Mouse (Mus musculus): Measurements from ENCODE around the gene Nkx3-2.

Gene Nkx3-2

DNA sequence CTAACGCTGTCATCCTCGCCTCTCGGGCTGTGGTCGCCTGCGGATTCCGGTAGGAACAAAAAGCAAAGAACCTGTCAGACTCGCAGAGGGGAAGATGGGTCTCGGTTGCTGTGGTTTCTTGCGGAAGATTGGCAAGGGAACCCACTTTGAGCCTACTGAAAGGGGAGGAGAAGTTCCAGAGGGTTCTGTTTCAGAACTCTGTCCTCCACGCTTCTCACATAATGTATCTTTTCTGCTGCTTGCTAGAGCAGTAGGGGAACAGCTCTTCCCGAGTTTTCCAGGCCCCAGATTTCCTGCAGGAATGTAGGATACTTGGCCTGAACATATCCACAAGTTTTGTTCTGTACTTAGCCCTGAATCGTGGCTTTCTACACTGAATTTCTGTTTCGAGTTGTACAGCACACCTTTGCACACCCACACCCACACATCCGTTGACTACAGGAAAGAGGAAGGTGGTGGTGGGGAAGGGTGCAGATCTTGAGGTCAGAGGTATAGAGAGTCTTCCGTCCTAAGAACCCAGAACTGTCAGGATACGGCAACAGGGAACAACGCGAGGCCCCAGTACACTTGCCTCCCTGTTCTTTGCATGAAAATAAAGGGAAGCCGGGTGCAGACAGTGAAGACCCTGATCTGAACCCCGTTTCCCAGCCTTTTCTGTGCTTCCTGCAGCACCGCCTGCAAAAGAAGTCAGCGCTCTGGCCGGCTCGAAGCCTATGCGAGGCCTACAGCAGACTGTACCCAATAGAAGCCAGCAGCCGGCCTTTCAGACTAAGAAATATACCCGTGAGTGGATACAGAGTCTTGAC lies 2.0 kb downstream of the Nkx3-2 start:
- no peak for DNase-seq

- DNase-seq = no peak
Observed at GRCm38 (mm10) chr5:41761509-41762140, 2.7 kb downstream of the Nkx3-2 start.

- no peak for DNase-seq
Observed at GRCm38 (mm10) chr5:41760831-41761508, 3.3 kb downstream of the Nkx3-2 start.

- no peak for DNase-seq
Observed at GRCm38 (mm10) chr5:41760071-41760470, 4.2 kb downstream of the Nkx3-2 start.

DNA sequence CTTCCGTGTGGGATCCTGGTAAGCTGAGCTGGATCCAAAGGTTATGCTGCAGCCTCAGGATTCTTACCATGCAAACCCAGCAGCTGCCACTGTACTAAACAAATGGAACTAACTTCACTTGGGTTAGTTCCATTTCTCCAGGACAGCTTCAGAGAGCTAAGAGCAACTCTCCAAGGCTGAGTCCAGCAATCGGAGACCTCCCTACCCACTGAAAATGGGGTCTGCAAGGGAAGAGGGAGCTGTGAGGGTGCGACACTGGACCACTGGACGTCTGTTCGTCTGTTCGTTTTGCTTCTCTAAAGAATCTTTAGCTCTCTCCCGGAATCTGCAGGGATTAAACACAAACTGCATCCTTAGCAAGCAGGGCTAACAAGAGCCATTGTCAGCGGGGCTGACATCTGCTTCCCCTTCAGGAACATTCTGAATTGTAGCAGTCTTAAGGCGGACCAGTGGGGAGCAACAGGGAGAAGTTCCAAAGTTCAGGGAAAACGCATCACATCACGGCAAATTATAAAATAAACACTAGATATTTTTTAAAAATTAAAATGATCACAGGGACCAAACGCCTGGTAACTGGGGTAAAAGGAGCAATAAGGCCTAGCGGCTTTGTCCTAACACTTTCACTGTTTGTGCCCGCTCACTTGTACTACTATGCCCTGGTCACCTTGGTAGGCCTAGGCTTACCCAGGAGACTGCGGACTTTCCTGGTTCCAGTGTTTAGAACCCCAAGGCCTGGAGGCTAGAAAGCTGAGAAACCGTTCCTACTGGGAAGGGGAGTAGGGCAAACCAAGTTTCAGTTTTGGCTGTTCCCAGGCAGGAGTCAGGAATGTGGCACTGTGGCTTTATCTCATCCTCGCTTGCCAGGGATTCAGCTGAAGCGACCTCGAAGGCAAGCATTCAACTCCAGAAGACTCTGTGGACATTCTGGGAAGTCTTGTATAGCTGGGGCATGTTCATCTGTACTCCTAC lies 5.3 kb downstream of the Nkx3-2 start:
- DNase-seq = no peak

DNA sequence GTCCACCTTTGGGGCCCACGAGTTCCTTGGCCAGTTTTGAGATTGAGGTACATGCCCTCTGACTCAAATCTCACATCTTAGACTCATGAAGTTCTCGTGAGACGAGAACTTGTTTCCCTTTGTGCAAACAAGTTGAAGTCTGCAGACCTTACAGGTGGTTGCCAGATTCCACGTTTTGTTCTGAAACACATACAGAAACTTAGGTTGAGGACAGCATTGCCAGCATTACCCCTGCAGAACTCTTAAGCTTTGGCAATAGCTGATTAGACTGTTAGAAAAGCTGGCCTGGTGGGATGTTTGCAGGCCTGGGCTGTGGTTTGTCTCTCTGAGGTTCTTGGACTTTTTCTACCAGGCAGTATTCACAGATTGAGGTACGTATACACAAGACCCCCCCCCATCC lies 7.0 kb downstream of the Nkx3-2 start:
- DNase-seq = no peak

- DNase-seq = no peak
Observed at GRCm38 (mm10) chr5:41756396-41756795, 7.9 kb downstream of the Nkx3-2 start.

DNA sequence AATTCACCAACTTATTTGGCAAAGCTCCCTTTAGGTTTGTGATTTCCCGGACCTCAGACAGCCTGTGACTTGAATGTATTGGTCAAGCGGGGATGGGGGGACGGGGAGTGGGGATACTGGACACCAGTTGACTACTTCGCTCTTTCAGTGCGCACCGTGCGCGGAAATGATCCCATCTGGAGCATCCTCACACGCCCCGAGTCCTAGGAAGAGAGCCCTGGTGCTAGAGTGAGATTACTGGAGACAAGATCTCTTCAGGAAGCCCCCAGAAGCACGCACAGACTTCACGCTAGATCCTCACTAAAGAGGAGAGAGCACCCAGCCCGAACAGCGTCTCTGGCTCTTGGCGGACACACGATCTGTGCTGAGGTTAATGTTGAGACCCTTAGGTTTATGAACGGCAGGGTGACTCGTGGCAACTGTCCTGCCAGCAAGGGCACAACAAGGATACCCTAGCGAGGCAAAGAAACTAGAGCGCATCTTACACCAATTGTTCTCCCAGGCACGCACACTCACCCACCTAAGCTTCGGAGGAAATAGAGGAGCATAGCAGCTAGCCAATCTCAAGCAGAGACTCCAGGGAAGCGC lies 8.8 kb downstream of the Nkx3-2 start:
- DNase-seq = no peak

GRCm38 (mm10) chr5:41754836-41755235 lies 9.5 kb downstream of the Nkx3-2 start:
- DNase-seq = no peak

GRCm38 (mm10) chr5:41754226-41754775 lies 10.0 kb downstream of the Nkx3-2 start:
- DNase-seq = no peak

GRCm38 (mm10) chr5:41752721-41753120 lies 11.6 kb downstream of the Nkx3-2 start:
- no peak for DNase-seq

DNA sequence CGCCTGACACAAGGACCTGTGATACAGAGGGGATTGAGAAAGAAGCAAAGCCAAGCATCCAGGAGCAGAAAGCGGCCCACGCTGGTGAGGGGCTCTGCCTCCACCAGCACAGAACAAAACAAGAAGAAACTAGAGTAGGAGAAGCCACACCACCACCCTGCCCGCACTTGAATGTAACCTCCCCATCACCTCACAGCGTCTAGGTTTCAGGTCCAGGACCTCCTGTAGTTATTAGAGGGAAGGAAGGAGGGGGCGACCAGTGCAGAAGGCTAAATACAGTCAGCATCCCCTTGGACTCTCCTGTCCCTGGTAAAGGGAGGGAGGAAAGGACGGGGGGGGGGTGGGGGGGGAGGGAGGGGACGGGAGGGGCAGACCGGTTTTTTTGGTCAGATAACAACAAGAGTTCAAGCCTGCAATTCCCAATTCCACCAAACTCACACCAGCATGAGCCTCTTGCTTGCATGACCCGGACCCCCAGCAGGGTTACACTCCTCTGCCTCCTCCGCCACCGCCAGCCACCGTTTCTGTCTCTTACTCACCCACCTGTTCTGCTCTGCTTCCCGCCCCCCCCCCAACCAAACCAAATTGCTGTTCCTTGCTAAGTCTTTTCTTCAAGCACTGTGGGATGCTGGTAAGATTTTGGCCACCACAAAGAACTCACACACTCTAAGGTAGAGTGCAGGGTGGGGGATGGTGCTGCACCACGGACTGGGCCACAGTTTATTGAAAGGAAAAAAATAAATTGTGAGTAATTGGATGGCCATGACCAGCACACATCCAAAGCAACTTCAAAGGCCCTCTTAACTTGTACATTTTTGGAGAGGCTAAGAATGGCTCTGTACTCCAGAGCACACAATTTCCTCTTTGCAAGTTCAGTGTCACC lies 19.2 kb downstream of the Nkx3-2 start:
- no peak for DNase-seq

DNA sequence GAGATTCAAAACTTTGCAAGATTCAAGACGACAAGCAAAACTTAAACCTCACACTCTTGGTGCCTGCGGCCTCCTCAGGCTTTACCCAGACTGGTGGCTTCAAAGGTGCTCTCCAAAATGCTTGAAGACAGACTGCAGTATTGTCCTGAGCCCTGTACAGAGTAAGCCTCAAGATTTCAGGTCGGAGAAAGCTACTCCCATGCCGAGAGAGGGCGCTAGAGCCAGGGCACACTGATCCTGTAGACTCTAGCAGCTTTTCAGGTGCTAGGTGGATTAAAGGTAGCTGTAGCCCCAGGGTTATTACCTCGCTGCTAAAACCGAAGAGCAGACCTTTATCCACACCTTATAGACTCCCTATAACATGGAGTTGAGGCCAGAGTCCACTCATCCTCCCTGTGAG lies 20.1 kb downstream of the Nkx3-2 start:
- DNase-seq = no peak

DNA sequence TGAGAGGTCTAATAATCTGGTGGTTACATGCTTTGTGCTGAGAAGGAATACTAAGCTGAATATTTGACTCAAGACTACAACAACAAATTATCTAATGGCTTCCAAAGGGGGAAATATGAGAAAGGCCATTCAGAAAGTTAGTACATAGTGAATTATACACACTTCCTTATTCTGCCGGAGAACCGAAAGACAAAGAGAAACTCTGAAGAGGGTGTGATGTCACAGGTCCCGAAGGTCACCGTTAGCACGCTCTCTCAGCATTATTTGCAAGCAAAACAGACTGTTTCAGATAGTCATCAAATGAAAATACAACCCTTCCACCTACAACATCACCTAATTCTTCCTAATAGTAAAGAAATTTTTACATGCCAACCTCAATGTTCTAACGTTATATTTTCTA lies 25.5 kb downstream of the Nkx3-2 start:
- no peak for DNase-seq

- no peak for DNase-seq
Observed at GRCm38 (mm10) chr5:41737039-41737438, 27.3 kb downstream of the Nkx3-2 start.

GRCm38 (mm10) chr5:41727017-41727416 lies 37.3 kb downstream of the Nkx3-2 start:
- DNase-seq = no peak

DNA sequence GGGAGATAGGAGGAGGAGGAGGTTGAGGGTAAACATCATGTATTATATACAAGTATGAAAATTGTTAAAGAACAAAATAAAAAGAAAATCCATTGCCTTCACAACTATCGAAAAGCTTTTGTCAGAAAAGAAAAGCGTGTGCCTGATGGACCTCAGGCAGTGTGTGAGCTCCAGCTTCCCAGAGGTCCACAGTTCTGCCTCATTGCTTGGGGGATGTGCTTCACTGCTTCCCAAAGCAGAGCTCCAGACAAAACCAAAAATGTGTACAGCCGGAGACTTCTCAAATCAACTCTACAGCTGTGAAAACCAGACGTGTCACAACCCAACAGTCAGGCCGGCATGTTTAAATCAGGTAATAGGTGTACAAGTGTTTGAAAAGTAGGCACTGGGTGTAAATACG lies 38.7 kb downstream of the Nkx3-2 start:
- DNase-seq = no peak

Measured in lung, postnatal 10 days (tissue).